Mouse (Mus musculus): ENCODE measurements around the gene Nanos3.
A peak's percentile ranks its signal among the peaks of the same experiment; 100 is the strongest.

Gene Nanos3

GRCm38 (mm10) chr8:84200652-84201544 is 15.9 kb upstream of the Nanos3 start:
- DNase-seq, result peak; percentile 78

GRCm38 (mm10) chr8:84200126-84200555 is 15.1 kb upstream of the Nanos3 start:
- DNase-seq, result no peak

DNA sequence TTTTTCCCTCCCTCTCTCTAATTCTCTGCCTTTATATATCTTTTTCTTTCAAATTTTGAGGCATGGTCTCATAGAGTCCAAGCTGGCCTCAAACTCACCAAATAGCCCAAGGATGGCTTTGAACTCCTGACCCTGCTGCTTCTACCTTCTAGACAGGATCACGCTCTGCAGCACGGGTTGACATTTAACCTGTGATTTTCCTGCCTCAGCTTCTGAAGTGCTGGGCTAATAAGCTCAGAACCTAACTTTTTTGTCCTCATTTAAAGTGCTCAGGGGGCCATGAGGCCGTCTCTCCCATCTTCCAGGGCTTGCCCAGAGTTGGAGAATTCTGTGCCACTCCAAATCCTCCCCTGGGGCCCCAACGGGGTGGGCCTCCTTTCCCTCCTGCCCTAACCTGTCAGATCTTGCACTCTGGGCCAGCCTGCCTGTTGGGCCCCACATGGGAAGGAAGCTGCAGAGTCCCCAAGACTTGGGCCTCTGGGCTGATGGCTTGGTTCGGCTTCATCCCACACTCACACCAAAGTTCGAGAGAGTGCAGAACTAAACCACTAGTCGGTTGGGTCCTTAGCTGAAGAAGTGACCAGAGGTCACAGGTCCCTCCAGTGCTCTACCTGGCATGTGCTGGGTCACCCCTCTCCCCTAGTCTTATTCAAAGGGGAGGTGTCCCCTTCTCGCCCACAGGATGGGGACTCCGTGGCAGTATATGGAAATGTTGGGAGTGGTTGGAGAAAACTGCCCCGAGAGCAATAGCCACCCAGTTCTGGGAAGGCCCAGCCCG is 14.5 kb upstream of the Nanos3 start:
- DNase-seq, result no peak

- DNase-seq, result no peak
Observed at GRCm38 (mm10) chr8:84198871-84199270, 13.9 kb upstream of the Nanos3 start.

- DNase-seq, result peak; percentile 83
Observed at GRCm38 (mm10) chr8:84197922-84198774, 13.1 kb upstream of the Nanos3 start.

- peak; percentile 83 for DNase-seq
Observed at GRCm38 (mm10) chr8:84197141-84197921, 12.3 kb upstream of the Nanos3 start.

DNA sequence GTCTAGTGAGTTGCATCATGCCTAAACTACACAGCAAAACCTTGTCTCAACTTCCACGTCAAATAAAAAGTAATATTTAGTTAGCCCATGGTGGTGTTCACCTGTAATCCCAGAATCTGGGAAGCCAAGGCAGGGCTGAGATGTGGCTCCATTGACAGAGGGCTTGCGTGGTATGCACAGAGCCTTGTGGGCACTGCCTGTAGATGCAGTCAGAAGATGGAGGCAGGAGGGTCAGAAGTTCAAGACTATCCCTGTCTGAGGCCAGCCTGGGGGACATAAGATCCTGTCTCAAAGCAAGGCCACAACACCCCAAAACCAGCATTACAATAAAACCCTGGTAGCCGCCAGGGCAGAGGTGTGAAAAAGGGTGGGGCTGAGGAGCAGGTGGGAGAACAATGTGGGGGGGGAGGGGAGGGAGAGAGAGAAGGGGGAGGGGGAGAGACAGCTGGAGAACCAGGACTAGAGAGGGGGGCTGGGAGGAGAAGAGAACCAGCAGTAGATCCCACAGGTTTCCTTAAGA is 9.3 kb upstream of the Nanos3 start:
- no peak for DNase-seq

DNA sequence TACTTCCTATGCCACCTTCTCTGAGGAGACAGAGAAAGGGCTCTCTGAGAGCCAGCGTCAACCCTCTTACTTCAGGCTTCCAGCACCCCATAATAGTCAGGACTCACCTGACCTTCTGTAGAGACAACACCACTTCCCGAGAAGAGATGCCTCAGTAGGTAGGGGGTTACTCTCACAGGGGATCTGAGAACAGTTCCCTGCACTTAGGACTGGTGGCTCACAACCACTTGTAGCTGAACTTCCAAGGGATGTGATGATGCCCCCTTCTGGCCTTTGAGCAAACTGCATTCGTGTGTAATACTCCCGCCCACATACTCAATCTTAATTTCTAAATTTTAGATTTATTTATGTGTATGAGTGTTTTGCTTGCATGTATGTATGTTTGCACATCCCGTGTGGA is 8.5 kb upstream of the Nanos3 start:
- DNase-seq, result no peak

DNA sequence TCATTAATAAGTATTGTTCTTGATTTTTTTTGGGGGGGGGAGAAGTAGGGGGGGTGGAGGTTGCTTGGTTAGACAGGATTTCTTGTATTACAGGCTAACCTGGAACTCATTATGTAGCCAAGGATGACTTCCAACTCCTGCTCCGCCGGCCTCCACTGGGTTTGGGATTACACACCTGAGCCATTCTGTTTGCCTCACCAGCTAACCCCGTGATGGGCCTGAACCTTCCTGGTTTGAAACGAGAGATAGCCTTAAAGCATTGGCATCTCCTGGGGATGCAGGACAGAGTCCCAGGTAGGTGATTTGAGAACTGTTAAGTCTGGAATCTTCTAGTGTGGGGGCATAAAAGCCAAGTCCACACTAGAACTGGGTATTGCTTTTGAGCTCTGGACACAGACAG is 8.1 kb upstream of the Nanos3 start:
- no peak for DNase-seq

GRCm38 (mm10) chr8:84192555-84192954 is 7.5 kb upstream of the Nanos3 start:
- no peak for DNase-seq

GRCm38 (mm10) chr8:84192023-84192422 is 7.0 kb upstream of the Nanos3 start:
- DNase-seq, result peak; percentile 56

DNA sequence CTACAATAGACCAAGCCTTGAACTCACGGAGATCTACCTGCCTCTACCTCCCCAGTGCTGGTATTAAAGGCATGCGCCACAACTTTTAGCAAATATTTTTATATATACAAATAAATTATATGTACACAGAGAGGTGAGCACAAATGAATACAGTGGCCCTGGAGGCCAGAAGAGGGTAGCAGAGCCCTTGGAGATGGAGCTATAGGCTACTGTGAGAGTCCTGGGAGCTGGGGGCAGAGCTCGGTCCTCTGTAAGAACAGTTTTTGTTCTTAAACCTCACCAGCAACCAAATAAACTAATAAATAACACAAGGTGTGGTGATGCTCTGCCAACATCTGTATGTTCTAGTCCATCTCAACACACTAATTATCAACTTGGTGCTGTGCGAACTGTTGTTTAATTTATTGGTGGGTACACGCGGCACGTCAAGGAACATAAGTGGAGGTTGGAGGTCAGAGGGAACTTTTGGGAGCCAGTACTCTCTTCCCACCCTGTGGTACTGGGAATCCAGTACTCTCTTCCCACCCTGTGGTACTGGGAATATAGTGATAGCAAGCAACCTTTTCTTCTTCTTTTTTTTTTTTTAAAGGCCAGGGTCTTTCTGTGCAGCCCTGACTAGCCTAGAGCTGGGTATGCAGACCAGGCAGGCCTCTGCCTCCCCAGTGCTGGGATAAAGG is 5.3 kb upstream of the Nanos3 start:
- DNase-seq, result no peak

- peak; percentile 82 for DNase-seq
Observed at GRCm38 (mm10) chr8:84189603-84190002, 4.6 kb upstream of the Nanos3 start.

DNA sequence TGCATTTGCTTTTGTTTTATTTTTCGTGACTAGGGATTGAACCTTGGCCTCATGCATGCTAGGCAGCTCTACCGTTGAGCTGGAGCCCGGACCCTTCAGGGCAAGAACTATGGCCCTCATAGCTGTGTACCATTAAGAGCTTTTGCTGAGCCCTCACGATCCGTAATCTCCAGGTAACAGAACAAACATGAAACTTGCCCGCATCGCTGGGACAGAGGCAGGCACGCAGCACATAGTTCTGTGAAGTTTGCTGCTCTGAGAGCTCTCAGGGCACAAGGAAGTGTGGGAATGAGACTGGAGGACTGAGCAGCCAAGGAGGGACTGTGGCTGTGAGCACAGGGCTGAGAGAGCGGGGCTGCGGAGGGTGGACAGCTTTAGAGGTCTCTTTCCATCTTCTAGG is 3.7 kb upstream of the Nanos3 start:
- DNase-seq, result no peak

DNA sequence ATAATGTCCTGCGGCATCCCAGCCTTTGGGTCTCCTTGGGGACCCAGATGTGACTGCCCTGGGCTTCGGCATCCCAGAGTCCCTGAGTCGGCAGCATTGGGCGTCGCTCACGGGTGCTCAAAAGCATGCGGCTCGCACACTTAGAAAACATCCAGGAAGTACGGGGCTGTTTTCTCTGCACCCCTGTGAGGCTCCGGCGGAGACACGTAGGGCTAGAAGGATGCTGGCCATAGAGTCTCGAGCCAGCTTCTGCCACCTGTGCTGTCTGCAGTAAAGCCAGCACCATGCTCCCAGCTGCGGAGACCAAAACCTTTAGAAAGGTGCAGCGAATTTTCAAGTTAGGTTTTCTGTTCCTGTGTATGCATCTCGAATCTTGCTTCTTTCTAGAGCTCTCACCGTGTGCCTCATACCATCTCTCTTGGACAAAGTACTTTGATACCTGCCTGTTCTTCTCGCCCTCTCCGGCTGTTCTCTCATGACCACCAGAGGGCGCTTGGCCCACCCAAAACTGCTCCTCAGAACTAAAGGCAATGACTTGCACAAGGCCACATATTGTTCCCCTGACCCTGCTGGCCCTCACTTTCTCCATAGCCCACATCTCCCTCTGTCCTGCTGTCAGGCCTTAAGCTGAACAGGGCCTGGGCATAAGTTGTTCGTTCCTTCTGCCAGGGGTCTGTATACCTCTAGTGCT is 2.2 kb upstream of the Nanos3 start:
- peak; percentile 67 for DNase-seq

DNA sequence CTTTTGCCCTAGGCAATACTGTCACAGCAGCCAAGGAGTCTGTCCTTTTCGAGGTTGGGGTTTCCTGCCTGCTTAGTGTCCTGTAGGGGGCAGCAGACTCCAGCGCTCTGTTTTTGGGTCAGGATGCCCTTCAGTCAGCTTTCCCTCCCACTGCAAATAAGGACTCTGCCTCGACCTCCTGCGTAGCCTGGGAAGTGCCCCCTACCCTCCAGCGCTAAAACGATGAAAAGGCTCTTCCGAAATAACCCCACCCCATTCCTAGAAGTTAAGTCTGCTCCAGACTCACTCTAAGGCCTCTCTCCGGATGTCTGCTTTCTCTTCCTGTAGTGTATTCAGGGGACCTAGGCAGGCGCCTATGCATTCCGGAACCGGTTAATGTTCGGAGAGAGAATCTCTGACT is 1.5 kb upstream of the Nanos3 start:
- DNase-seq, result peak; percentile 84

DNA sequence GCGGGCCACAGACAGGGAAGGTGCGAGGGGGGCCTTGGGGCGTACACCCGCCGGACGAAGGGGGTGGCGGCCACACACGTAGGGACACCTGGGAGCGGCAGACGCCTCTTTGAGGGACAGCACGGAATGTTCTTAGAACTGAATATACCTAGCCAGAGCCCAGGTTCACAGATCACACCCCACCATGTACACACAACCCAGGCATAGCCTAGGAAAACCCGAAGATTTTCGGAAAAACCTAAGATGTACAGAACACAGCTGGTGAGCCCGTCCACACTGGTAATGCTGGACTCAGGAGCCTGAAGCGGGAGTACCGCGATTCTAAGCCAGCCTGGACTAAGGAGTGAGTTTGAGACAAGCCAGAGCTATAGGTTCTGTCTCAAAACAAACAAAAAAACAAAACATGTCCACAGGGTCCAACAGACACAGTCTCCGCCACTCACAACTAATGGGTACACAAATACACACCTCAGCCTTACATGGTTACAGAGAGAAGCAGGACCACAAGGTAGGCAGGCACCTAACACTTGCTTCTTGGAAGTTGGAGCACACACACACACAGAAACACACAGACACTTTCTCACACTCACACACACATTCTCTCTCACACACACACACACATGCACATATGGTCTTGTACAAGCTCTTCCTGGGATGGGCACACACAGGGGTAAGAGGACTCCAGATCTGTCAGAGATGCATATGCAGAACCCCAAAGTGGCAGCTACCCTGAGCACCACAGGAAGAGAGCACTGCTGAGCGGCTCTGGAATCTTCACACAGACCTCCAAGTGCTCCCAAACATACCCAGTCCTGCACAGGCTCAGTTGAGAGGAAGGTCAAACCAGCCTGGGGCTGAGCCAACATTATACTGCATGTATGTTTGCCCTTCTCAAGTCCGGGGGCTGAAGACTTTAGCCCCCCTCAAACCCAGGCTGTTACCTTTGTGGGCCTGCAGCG is 653 bp downstream of the Nanos3 start:
- no peak for DNase-seq

DNA sequence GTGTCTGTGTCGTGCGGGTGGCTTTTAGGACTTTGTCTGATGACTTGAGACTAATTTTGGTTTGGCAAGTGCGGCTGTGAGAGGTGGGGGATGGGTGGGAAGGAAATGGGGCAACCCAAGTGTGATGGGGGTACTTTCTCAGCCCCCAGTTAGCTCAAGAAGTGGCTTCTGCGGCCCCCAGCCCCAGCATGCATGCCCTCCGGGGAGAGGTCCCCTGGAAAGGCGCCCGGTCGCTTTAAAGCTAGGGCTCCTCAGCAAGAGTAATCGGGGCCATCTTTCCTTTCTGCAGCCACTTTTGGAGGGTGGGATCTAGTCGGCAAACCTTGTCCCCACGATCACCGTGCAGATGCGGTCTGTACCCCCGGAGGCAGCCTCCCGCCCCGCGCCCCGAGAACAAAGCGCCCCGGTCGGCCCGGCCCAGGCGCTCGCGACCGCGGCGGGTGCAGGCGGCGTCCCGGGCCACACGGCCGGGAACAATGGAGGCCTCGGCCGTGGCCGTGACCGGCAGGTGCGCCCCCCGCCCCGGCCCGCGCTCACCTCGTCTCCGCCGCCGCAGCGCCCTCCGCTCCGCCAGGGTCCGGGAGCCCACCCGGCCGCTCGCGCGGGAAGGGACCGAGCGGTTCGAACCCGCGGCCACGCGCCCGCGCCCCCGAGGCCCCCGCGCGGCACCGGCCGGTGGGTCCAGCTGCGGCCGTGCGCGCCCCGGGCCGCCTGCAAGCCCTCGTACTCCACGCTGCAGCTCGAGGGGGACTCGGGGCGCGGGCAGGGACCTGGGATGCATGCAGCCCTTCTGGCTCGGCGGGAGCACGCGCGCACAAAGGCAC is 1.5 kb downstream of the Nanos3 start:
- no peak for DNase-seq

- DNase-seq, result no peak
Observed at GRCm38 (mm10) chr8:84182833-84183232, 2.2 kb downstream of the Nanos3 start.
